Mouse (Mus musculus) CH12.LX (cell line): ENCODE results near the gene Cald1. TPM values are rescaled to one million over a fixed set of nuclear protein-coding genes. Genes with fewer than 3 reads are reported as not detected.

ENCODE experiments used
- DNase-seq: peaks from one replicate; pipeline ENCODE4 v3.0.0-alpha.2; 2013; ENCODE audit errors: extremely low read depth
- H3K27ac ChIP-seq: 2 replicates; pipeline ENCODE4 v1.5.1; 2012; ENCODE audit warnings: low read depth, mild to moderate bottlenecking, control low read depth, moderate library complexity; ENCODE audit not compliant: insufficient read depth
- H3K27me3 ChIP-seq: replicated peaks from 2 replicates; pipeline ENCODE3; 2012; ENCODE audit warnings: inconsistent platforms
- H3K36me3 ChIP-seq, 2 experiments: replicated peaks in 1 of 2; 2 replicates each; pipeline versions ENCODE3 to v1.6.1; 2012; ENCODE audit warnings: inconsistent platforms in 1 of 2, low read length in 1 of 2, mild to moderate bottlenecking in 1 of 2, mixed read lengths in 1 of 2, moderate library complexity in 1 of 2; ENCODE audit not compliant: control insufficient read depth in 1 of 2, insufficient read depth in 1 of 2
- H3K4me1 ChIP-seq, 2 experiments: 2 replicates each; pipeline ENCODE4 v1.6.1; 2012; ENCODE audit warnings: inconsistent platforms in 1 of 2, moderate library complexity in 1 of 2; ENCODE audit not compliant: insufficient read depth in 2 of 2, control insufficient read depth in 1 of 2
- H3K4me2 ChIP-seq: 2 replicates; pipeline ENCODE4 v1.6.1; 2012; ENCODE audit warnings: low read depth, mild to moderate bottlenecking, control low read depth; ENCODE audit not compliant: poor library complexity, insufficient read depth, severe bottlenecking
- H3K4me3 ChIP-seq, 3 experiments: fragments of 150-350 bp in 1 of 3; sonication (generic) in 1 of 3; replicated peaks in 1 of 3; 2 replicates each; pipeline versions ENCODE3 to v1.5.1; 2011 to 2012; ENCODE audit warnings: low read depth in 2 of 3, low read length in 2 of 3, mild to moderate bottlenecking in 2 of 3, moderate library complexity in 2 of 3, control low read depth in 1 of 3, improper control_type of control experiment in 1 of 3, inconsistent platforms in 1 of 3, mixed read lengths in 1 of 3; ENCODE audit not compliant: poor library complexity in 1 of 3
- H3K79me2 ChIP-seq: replicated peaks from 2 replicates; pipeline ENCODE4 v1.6.1; 2012; ENCODE audit warnings: mild to moderate bottlenecking, moderate library complexity; ENCODE audit not compliant: control insufficient read depth, poor library complexity, insufficient read depth, severe bottlenecking; ENCODE audit errors: extremely low read depth
- H3K9ac ChIP-seq: 2 replicates; pipeline ENCODE4 v1.6.1; 2012; ENCODE audit warnings: low read depth, mild to moderate bottlenecking, control low read depth, moderate library complexity; ENCODE audit not compliant: insufficient read depth
- H3K9me3 ChIP-seq: replicated peaks from 2 replicates; pipeline ENCODE3; 2012; ENCODE audit warnings: low read length, inconsistent platforms, mixed read lengths
- CHD1 ChIP-seq: IDR thresholded peaks from 2 replicates; pipeline ENCODE4 v1.6.1; 2012; ENCODE audit warnings: low read depth, low read length, improper control_type of control experiment, inconsistent platforms
- CHD2 ChIP-seq: IDR thresholded peaks from 2 replicates; pipeline ENCODE4 v1.6.1; 2011; ENCODE audit warnings: low read length, improper control_type of control experiment
- E2F4 ChIP-seq: IDR thresholded peaks from 2 replicates; pipeline ENCODE4 v1.6.1; 2011; ENCODE audit warnings: low read depth, low read length, improper control_type of control experiment; ENCODE audit not compliant: insufficient replicate concordance
- ELF1 ChIP-seq: IDR thresholded peaks from 2 replicates; pipeline ENCODE4 v1.6.1; 2014; ENCODE audit warnings: low read depth, mild to moderate bottlenecking, inconsistent platforms, low read length, improper control_type of control experiment
- ETS1 ChIP-seq: conservative IDR thresholded peaks from 2 replicates; pipeline ENCODE4 v1.6.1; 2012; ENCODE audit warnings: low read depth, mild to moderate bottlenecking, inconsistent platforms, low read length, improper control_type of control experiment, moderate library complexity
- HCFC1 ChIP-seq: IDR thresholded peaks from 2 replicates; pipeline ENCODE4 v1.6.1; 2012; ENCODE audit warnings: low read depth, mild to moderate bottlenecking, inconsistent platforms, low read length, improper control_type of control experiment
- JUN ChIP-seq: IDR thresholded peaks from 2 replicates; pipeline ENCODE4 v1.6.1; 2011; ENCODE audit warnings: low read depth, mild to moderate bottlenecking, low read length, improper control_type of control experiment, moderate library complexity; ENCODE audit not compliant: insufficient read depth
- NELFE ChIP-seq: IDR thresholded peaks from 2 replicates; pipeline ENCODE4 v1.6.1; 2011; ENCODE audit warnings: low read depth, low read length, improper control_type of control experiment
- PAX5 ChIP-seq: IDR thresholded peaks from 2 replicates; pipeline ENCODE4 v1.6.1; 2012; ENCODE audit warnings: low read length, inconsistent platforms, mixed read lengths
- POLR2A ChIP-seq: IDR thresholded peaks from 2 replicates; pipeline ENCODE4 v1.6.1; 2011; ENCODE audit warnings: low read depth, mild to moderate bottlenecking, improper control_type of control experiment, low read length
- RCOR1 ChIP-seq: conservative IDR thresholded peaks from 2 replicates; pipeline ENCODE4 v1.6.1; 2012; ENCODE audit warnings: low read depth, mild to moderate bottlenecking, inconsistent platforms, low read length, improper control_type of control experiment
- SIN3A ChIP-seq: IDR thresholded peaks from 2 replicates; pipeline ENCODE4 v1.6.1; 2012; ENCODE audit warnings: low read length, improper control_type of control experiment, inconsistent platforms
- SMC3 ChIP-seq: IDR thresholded peaks from 2 replicates; pipeline ENCODE4 v1.6.1; 2011; ENCODE audit warnings: low read depth, low read length, improper control_type of control experiment
- USF1 ChIP-seq: IDR thresholded peaks from 2 replicates; pipeline ENCODE4 v1.6.1; 2014; ENCODE audit warnings: low read depth, mild to moderate bottlenecking, inconsistent platforms, low read length, improper control_type of control experiment
- USF2 ChIP-seq: conservative IDR thresholded peaks from 2 replicates; pipeline ENCODE4 v1.6.1; 2011; ENCODE audit warnings: low read depth, low read length, improper control_type of control experiment
- dilution Hi-C: fragments of 300-500 bp; cut with MboI; formaldehyde crosslinking; loops from 2 replicates; pipeline ENCODE4 v1.14.3; 2020; ENCODE audit warnings: low sequenced_read_pairs; ENCODE audit not compliant: extremely low pct_unique_long_range_greater_than_20kb, extremely low pct_ligation_motif_present
- in situ Hi-C: fragments of 300-500 bp; cut with MboI; formaldehyde crosslinking; loops from 3 replicates; pipeline ENCODE4 v1.14.3; 2019; ENCODE audit warnings: low sequenced_read_pairs, low pct_ligation_motif_present, low pct_unique_long_range_greater_than_20kb, mixed read lengths
- polyA plus RNA-seq: library from polyadenylated mRNA; unstranded; fragments of >175 nt; gene quantifications from 2 replicates; pipeline ENCODE4 v1.2.1, GENCODE M21; 2012; ENCODE audit warnings: low read depth; ENCODE audit not compliant: insufficient read length
- total RNA-seq, 2 experiments: library from RNA; depleted of rRNA; stranded (reverse); fragments of 300-350 nt in 1 of 2; fragments of >200 nt in 1 of 2; gene quantifications; 2 replicates each; pipeline ENCODE4 v1.2.3; 2012 to 2014

Gene Cald1
- total and polyA plus RNA-seq, 3 experiments: 0.55 to 4.0 (median 1.1) TPM

- no peaks in the 10 kb centered on the region for H3K36me3 ChIP-seq
- dilution Hi-C loops: no loop called here
- H3K9ac ChIP-seq: no peak overlapping the region
- peaks cover 2% of the 10 kb centered on the region for H3K9me3 ChIP-seq
- no peak overlapping the region for H3K27ac ChIP-seq
- no peak overlapping the region for H3K4me3 ChIP-seq
- H3K27me3 ChIP-seq: no peaks in the 10 kb centered on the region
- TF ChIP-seq CHD1 (no peak), RCOR1 (no peak), SIN3A (no peak), CHD2 (no peak), E2F4 (no peak), SMC3 (no peak), PAX5 (no peak), JUN (no peak), ELF1 (no peak), NELFE (no peak)
- no peak overlapping the region for H3K4me2 ChIP-seq
- no peak for DNase-seq
- in situ Hi-C loops: no loop called here
- H3K4me1 ChIP-seq: peaks cover 8 to 29% of the 10 kb centered on the region in 2 experiments; a peak in 3 of 4 replicates
- no peaks in the 10 kb centered on the region for H3K79me2 ChIP-seq
Observed at GRCm38 (mm10) chr6:34725660-34726059, 127.4 kb downstream of the Cald1 start.

- Histone ChIP-seq H3K9ac (no peak overlapping the region), H3K27ac (no peak overlapping the region), H3K4me3 (no peak overlapping the region), H3K27me3 (no peaks in the 10 kb centered on the region), H3K4me1 (peaks cover 8 to 29% of the 10 kb centered on the region in 2 experiments; a peak in 3 of 4 replicates), H3K36me3 (no peaks in the 10 kb centered on the region), H3K4me2 (no peak overlapping the region), H3K9me3 (peaks cover 2% of the 10 kb centered on the region), H3K79me2 (no peaks in the 10 kb centered on the region)
- dilution Hi-C loops (no loop called here), in situ Hi-C loops (no loop called here)
- no peak for DNase-seq
- no peak for TF ChIP-seq USF1
- no peak for TF ChIP-seq HCFC1
- TF ChIP-seq PAX5: no peak
- TF ChIP-seq ETS1: no peak
- TF ChIP-seq USF2: no peak
- no peak for TF ChIP-seq POLR2A
Observed at GRCm38 (mm10) chr6:34726104-34726503, 127.8 kb downstream of the Cald1 start.
